Mouse (Mus musculus) MEL (cell line): ENCODE measurements around the gene Nhsl2.

Experiments
- CHD1 ChIP-seq: IDR thresholded peaks from 2 replicates; pipeline ENCODE4 v1.6.1; 2012; ENCODE audit warnings: low read depth, mild to moderate bottlenecking, inconsistent platforms, low read length, improper control_type of control experiment
- CHD2 ChIP-seq: IDR thresholded peaks from 2 replicates; pipeline ENCODE4 v1.6.1; 2011; ENCODE audit warnings: low read length, improper control_type of control experiment
- CTCF ChIP-seq, 3 experiments: IDR thresholded peaks in 2 of 3; conservative IDR thresholded peaks in 1 of 3; 2 replicates each; pipeline ENCODE4 v1.5.1; 2011 to 2012; ENCODE audit warnings: low read length in 3 of 3, low read depth in 2 of 3, mild to moderate bottlenecking in 2 of 3, improper control_type of control experiment in 1 of 3, inconsistent platforms in 1 of 3, mixed read lengths in 1 of 3, moderate library complexity in 1 of 3; ENCODE audit not compliant: control insufficient read depth in 1 of 3, insufficient read depth in 1 of 3, poor library complexity in 1 of 3, severe bottlenecking in 1 of 3
- E2F4 ChIP-seq: IDR thresholded peaks from 2 replicates; pipeline ENCODE4 v1.6.1; 2011; ENCODE audit warnings: low read depth, low read length, improper control_type of control experiment, borderline replicate concordance
- EP300 ChIP-seq, 2 experiments: IDR thresholded peaks; 2 replicates each; pipeline ENCODE4 v1.6.1; 2011; ENCODE audit warnings: improper control_type of control experiment in 2 of 2, low read length in 2 of 2, low read depth in 1 of 2, mild to moderate bottlenecking in 1 of 2
- HCFC1 ChIP-seq: IDR thresholded peaks from 2 replicates; pipeline ENCODE4 v1.6.1; 2012; ENCODE audit warnings: low read depth, mild to moderate bottlenecking, inconsistent platforms, low read length, improper control_type of control experiment, moderate library complexity
- MAZ ChIP-seq: IDR thresholded peaks from 2 replicates; pipeline ENCODE4 v1.6.1; 2012; ENCODE audit warnings: low read depth, mild to moderate bottlenecking, inconsistent platforms, low read length, improper control_type of control experiment
- MYB ChIP-seq: IDR thresholded peaks from 2 replicates; pipeline ENCODE4 v1.6.1; 2011; ENCODE audit warnings: mild to moderate bottlenecking, low read depth, low read length, improper control_type of control experiment
- POLR2A ChIP-seq, 2 experiments: IDR thresholded peaks; 2 replicates each; pipeline ENCODE4 v1.6.1; 2011 to 2012; ENCODE audit warnings: low read length in 2 of 2, mild to moderate bottlenecking in 2 of 2, control low read depth in 1 of 2, improper control_type of control experiment in 1 of 2, low read depth in 1 of 2, moderate library complexity in 1 of 2; ENCODE audit not compliant: control insufficient read depth in 1 of 2, insufficient read depth in 1 of 2, poor library complexity in 1 of 2
- POLR2AphosphoS2 ChIP-seq: IDR thresholded peaks from 2 replicates; pipeline ENCODE4 v1.6.1; 2011; ENCODE audit warnings: low read length, improper control_type of control experiment
- RCOR1 ChIP-seq: IDR thresholded peaks from 2 replicates; pipeline ENCODE4 v1.6.1; 2012; ENCODE audit warnings: low read depth, mild to moderate bottlenecking, inconsistent platforms, low read length, improper control_type of control experiment
- SIN3A ChIP-seq: IDR thresholded peaks from 2 replicates; pipeline ENCODE4 v1.6.1; 2012; ENCODE audit warnings: low read length, improper control_type of control experiment, inconsistent platforms
- TAL1 ChIP-seq: IDR thresholded peaks from 2 replicates; pipeline ENCODE4 v1.6.1; 2012; ENCODE audit warnings: mild to moderate bottlenecking, inconsistent platforms, low read length, moderate library complexity, mixed read lengths
- ZMIZ1 ChIP-seq: IDR thresholded peaks from 2 replicates; pipeline ENCODE4 v1.6.1; 2012; ENCODE audit warnings: low read depth, mild to moderate bottlenecking, inconsistent platforms, low read length, improper control_type of control experiment, moderate library complexity

DNA sequence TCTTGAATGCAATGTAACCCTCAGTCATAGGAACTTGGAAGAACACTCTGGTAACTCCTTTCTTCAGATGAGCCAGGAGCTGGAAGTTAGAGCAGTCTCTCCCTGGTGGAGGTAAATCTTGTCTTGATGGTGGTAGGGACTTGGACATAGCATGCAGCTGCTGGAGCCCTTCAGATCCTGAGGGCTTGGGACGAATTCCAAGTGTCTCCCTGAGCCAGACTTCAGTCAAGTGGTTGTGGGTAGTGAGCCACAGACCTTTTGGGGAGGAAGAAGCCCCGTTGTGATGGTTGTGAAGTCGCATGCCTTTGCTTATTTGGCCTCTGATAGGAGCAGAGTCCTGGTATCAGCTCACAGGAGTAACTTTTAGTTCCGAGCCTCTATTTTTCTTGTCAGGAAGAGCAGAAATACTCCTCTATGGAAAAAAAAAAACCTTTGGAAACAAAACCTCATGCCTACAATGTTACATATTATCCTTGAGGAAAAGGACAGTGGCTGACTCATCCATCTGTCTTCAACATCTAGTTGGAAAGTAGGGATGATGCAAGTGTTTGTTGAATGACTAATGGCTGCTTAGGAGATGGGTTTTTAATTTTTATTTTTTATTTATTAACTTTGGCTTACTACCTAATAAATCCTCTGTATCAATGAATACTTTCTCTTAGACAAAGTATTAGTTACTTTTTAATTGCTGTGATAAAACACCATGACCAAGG is 14.6 kb downstream of the Nhsl2 start:
- TF ChIP-seq ZMIZ1 (no peak), CTCF (IDR thresholded peaks at IDR 0.05 in 2 of 3, conservative IDR thresholded peaks at IDR 0.05 in 1 of 3; ENCODE audit: control insufficient read depth in 1 of 3, insufficient read depth in 1 of 3, low read depth in 2 of 3, low read length in 3 of 3, poor library complexity in 1 of 3, severe bottlenecking in 1 of 3) (no peak), E2F4 (no peak), POLR2AphosphoS2 (no peak), CHD2 (no peak), RCOR1 (no peak), HCFC1 (no peak), MYB (no peak), EP300 (IDR thresholded peaks at IDR 0.05; ENCODE audit: low read depth in 1 of 2, low read length in 2 of 2) (no peak), POLR2A (IDR thresholded peaks at IDR 0.05; ENCODE audit: control insufficient read depth in 1 of 2, insufficient read depth in 1 of 2, low read depth in 1 of 2, low read length in 2 of 2, poor library complexity in 1 of 2) (no peak), MAZ (no peak), SIN3A (no peak), TAL1 (no peak), CHD1 (no peak)
